Mouse (Mus musculus) heart, embryonic 15.5 days (tissue): ENCODE data around the gene Adgrb3. TPM values are rescaled to one million over a fixed set of nuclear protein-coding genes. Genes with fewer than 3 reads are reported as not detected.

Experiments used
- ATAC-seq: fragments of 200-750 bp; cut with Nextera tagmentation; replicated peaks from 2 replicates; pipeline ENCODE4 v1.8.0; 2017; ENCODE audit warnings: low read depth, moderate TSS enrichment; ENCODE audit not compliant: insufficient number of reproducible peaks, insufficient read depth, low FRiP score
- H3K27ac ChIP-seq: fragments of 300-500 bp; sonication (generic); 2 replicates; pipeline ENCODE4 v1.5.1; 2015; ENCODE audit warnings: mild to moderate bottlenecking, inconsistent platforms
- H3K27me3 ChIP-seq: fragments of 300-500 bp; sonication (generic); 2 replicates; pipeline ENCODE4 v1.6.1; 2015; ENCODE audit warnings: inconsistent platforms
- H3K36me3 ChIP-seq: fragments of 300-500 bp; sonication (generic); 2 replicates; pipeline ENCODE4 v1.6.1; 2015; ENCODE audit warnings: mild to moderate bottlenecking, inconsistent platforms
- H3K4me1 ChIP-seq: fragments of 300-500 bp; sonication (generic); replicated peaks from 2 replicates; pipeline ENCODE4 v1.6.1; 2015; ENCODE audit warnings: inconsistent platforms
- H3K4me2 ChIP-seq: fragments of 300-500 bp; sonication (generic); 2 replicates; pipeline ENCODE4 v1.6.1; 2015; ENCODE audit warnings: inconsistent platforms, mild to moderate bottlenecking, moderate library complexity
- H3K4me3 ChIP-seq: fragments of 300-500 bp; sonication (generic); 2 replicates; pipeline ENCODE4 v1.5.1; 2015; ENCODE audit warnings: mild to moderate bottlenecking, inconsistent platforms
- H3K9ac ChIP-seq: fragments of 300-500 bp; sonication (generic); 2 replicates; pipeline ENCODE4 v1.6.1; 2015; ENCODE audit warnings: mild to moderate bottlenecking, inconsistent platforms
- H3K9me3 ChIP-seq: fragments of 300-500 bp; sonication (generic); replicated peaks from 2 replicates; pipeline ENCODE4 v1.6.1; 2016; ENCODE audit warnings: inconsistent platforms
- WGBS: fragments of 180-500 bp; shearing (Covaris S2); methylation state at CpG from one replicate; pipeline ENCODE4 v1.1.7; 2015; ENCODE audit warnings: mixed read lengths; 5-methylcytosine and 5-hydroxymethylcytosine counted together
- polyA plus RNA-seq: library from polyadenylated mRNA; unstranded; fragments of >200 nt; fragmentation: Nextera tagmentation; extraction: Ambion mirVana; gene quantifications from 2 replicates; pipeline ENCODE4 v1.2.1, GENCODE M21; 2015

Adgrb3 gene
- polyA plus RNA-seq, 1 experiment from 2014 or later, result 0.18 TPM

DNA sequence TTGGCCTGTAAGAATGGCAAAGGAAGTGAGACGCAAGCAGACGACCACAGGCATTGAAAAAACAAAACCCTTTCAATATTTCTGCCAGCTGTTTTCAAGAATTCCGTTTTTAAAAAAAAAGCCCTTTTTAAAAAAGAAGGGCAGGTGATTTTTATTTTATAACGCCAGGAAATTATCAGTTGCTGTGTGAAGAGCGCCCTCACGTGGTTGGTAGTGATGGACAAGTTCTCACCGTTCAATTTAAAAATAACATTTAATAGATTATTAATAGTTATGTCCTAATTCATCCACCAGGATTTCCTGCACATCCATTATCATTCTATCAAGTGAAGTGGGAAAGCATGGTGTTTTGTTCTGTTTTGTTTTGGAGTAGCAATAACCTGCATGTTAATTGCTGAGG, 2.7 kb downstream of the Adgrb3 start:
- 12% methylated on average over 7 of the region's 7 CpGs for WGBS
- no peaks in the 10 kb centered on the region for H3K36me3 ChIP-seq
- ATAC-seq, result no peak

GRCm38 (mm10) chr1:25824626-25825025, 4.9 kb downstream of the Adgrb3 start:
- H3K4me2 ChIP-seq, result no peak overlapping the region
- no peak overlapping the region for H3K27ac ChIP-seq
- H3K27me3 ChIP-seq, result peaks cover 23% of the 10 kb centered on the region
- no peaks in the 10 kb centered on the region for H3K9me3 ChIP-seq
- no peak for ATAC-seq
- H3K4me1 ChIP-seq, result no peaks in the 10 kb centered on the region; the same call in none of the 2 replicates
- H3K36me3 ChIP-seq, result no peaks in the 10 kb centered on the region
- H3K9ac ChIP-seq, result no peak overlapping the region
- WGBS, result 34% methylated on average over 4 of the region's 4 CpGs
- H3K4me3 ChIP-seq, result no peak overlapping the region

More for the DNA sequence above, 2.7 kb downstream of the Adgrb3 start:
- Histone ChIP-seq H3K4me2 (no peak overlapping the region), H3K27me3 (peaks cover 43% of the 10 kb centered on the region), H3K4me1 (no peaks in the 10 kb centered on the region; the same call in none of the 2 replicates), H3K27ac (no peak overlapping the region), H3K9ac (no peak overlapping the region), H3K4me3 (no peak overlapping the region), H3K9me3 (no peaks in the 10 kb centered on the region)

DNA sequence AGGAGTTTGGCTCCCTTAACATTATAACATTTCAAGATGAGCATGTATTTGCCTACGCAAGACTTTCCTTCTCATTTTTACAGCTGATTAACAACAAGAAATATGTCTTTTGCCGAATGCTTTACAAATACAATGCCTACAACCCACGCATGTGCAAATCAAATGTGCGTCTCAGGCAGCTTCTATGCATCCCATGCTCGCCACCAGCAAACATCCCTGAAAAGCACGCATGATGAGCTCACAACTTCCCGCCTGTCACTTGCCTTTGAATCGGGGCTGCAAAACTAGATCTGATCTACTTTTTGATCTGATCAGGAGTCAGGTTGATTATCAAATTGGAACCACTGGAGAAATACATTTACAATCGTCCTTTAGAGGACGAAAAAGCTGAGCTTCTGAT, 5.5 kb downstream of the Adgrb3 start:
- Histone ChIP-seq H3K4me1 (no peaks in the 10 kb centered on the region; the same call in 1 of the 2 replicates), H3K4me2 (no peak overlapping the region), H3K27me3 (peaks cover 17% of the 10 kb centered on the region), H3K9ac (no peak overlapping the region), H3K27ac (no peak overlapping the region), H3K36me3 (no peaks in the 10 kb centered on the region), H3K4me3 (no peak overlapping the region), H3K9me3 (no peaks in the 10 kb centered on the region)
- ATAC-seq, result no peak
- whole genome bisulfite sequencing, result 71% methylated on average over 10 of the region's 10 CpGs

GRCm38 (mm10) chr1:25815491-25815890, 14.0 kb downstream of the Adgrb3 start:
- Histone ChIP-seq H3K9ac (no peak overlapping the region), H3K9me3 (no peaks in the 10 kb centered on the region), H3K4me1 (no peaks in the 10 kb centered on the region), H3K4me2 (no peak overlapping the region), H3K27me3 (no peaks in the 10 kb centered on the region), H3K27ac (no peak overlapping the region), H3K4me3 (no peak overlapping the region), H3K36me3 (no peaks in the 10 kb centered on the region)
- ATAC-seq, result no peak
- 71% methylated on average over 1 of the region's 1 CpGs for WGBS

DNA sequence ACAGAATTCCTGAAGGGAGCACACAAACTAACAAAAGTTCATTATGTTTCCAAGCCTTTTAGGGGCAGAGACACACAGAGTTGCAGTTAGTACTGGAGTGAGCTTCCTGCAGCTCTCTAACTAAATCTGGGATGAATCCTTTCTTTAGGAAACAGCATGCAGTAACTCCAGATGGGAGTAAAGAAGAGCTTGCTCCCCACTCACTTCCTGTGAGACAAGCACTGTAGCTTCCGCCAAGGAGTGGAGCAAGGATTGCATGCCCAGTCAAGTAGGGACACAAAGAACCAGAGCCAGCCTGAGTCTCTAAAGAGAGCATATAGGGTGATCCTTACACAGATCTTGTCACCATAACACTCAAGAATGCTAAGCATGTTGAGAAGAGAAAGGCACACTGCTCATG, 50.7 kb downstream of the Adgrb3 start:
- H3K4me3 ChIP-seq, result no peak overlapping the region
- no peak overlapping the region for H3K9ac ChIP-seq
- no peaks in the 10 kb centered on the region for H3K9me3 ChIP-seq
- H3K36me3 ChIP-seq, result no peaks in the 10 kb centered on the region
- WGBS, result 68% methylated on average over 1 of the region's 1 CpGs
- no peak for ATAC-seq
- no peaks in the 10 kb centered on the region for H3K4me1 ChIP-seq
- H3K27ac ChIP-seq, result no peak overlapping the region
- no peaks in the 10 kb centered on the region for H3K27me3 ChIP-seq
- no peak overlapping the region for H3K4me2 ChIP-seq

DNA sequence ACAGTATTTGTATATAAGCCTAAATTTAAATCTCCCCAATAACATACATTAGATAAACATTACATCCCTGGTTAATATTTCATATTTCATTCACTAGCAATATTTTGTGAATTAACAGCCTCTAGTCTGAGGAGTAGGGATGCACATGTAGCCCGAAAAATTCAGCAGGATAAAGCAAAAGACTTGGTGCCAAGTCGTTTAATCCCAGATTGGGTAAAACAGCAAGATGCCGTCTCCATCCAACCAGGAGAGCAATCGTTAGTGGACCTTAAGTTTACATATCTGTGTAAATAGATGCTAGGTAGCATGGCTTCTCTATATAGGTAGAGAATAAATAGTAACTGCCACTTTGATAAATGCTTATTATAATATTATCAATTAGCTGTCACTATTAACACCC, 52.0 kb downstream of the Adgrb3 start:
- H3K36me3 ChIP-seq, result no peaks in the 10 kb centered on the region
- H3K27me3 ChIP-seq, result no peaks in the 10 kb centered on the region
- no peaks in the 10 kb centered on the region for H3K9me3 ChIP-seq
- H3K9ac ChIP-seq, result no peak overlapping the region
- no peaks in the 10 kb centered on the region for H3K4me1 ChIP-seq
- ATAC-seq, result no peak
- no peak overlapping the region for H3K4me2 ChIP-seq
- no peak overlapping the region for H3K27ac ChIP-seq
- WGBS, result 88% methylated on average over 4 of the region's 4 CpGs
- no peak overlapping the region for H3K4me3 ChIP-seq

- no peak overlapping the region for H3K27ac ChIP-seq
- no peak overlapping the region for H3K9ac ChIP-seq
- no peak overlapping the region for H3K4me3 ChIP-seq
- ATAC-seq, result no peak
- no peaks in the 10 kb centered on the region for H3K36me3 ChIP-seq
- H3K4me1 ChIP-seq, result no peaks in the 10 kb centered on the region
- H3K4me2 ChIP-seq, result no peak overlapping the region
- H3K9me3 ChIP-seq, result no peaks in the 10 kb centered on the region
- H3K27me3 ChIP-seq, result no peaks in the 10 kb centered on the region
- WGBS, result 67% methylated on average over 3 of the region's 3 CpGs
Measured at GRCm38 (mm10) chr1:25775440-25776130, 53.9 kb downstream of the Adgrb3 start.

DNA sequence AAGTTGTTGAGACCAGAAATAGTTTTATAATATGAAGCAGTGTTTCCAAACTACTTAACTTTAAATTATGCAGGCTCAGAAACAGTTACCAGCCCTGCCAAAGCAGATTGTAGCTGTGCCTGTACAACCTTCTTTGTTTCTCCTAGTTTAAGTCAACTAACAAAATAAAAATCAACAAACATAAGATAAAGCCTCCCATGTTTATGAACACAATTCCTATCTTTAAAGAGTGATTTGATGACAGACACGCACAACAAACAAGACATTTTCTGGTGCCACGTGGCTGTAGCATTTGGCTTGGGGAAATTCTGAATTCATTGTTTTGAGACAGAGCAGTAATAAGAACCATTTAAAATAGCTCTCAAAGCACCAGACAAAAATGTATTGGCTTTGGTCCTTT, 60.5 kb downstream of the Adgrb3 start:
- no peaks in the 10 kb centered on the region for H3K4me1 ChIP-seq
- WGBS, result 71% methylated on average over 2 of the region's 2 CpGs
- no peaks in the 10 kb centered on the region for H3K36me3 ChIP-seq
- no peak for ATAC-seq
- no peak overlapping the region for H3K9ac ChIP-seq
- no peaks in the 10 kb centered on the region for H3K27me3 ChIP-seq
- no peak overlapping the region for H3K4me3 ChIP-seq
- no peak overlapping the region for H3K27ac ChIP-seq
- H3K4me2 ChIP-seq, result no peak overlapping the region
- H3K9me3 ChIP-seq, result no peaks in the 10 kb centered on the region

- H3K27me3 ChIP-seq, result no peaks in the 10 kb centered on the region
- no peak overlapping the region for H3K27ac ChIP-seq
- H3K4me1 ChIP-seq, result no peaks in the 10 kb centered on the region
- H3K36me3 ChIP-seq, result no peaks in the 10 kb centered on the region
- no peak for ATAC-seq
- no peak overlapping the region for H3K9ac ChIP-seq
- H3K4me3 ChIP-seq, result no peak overlapping the region
- H3K4me2 ChIP-seq, result no peak overlapping the region
- H3K9me3 ChIP-seq, result no peaks in the 10 kb centered on the region
Measured at GRCm38 (mm10) chr1:25755265-25755664, 74.2 kb downstream of the Adgrb3 start.

GRCm38 (mm10) chr1:25754528-25754927, 75.0 kb downstream of the Adgrb3 start:
- no peaks in the 10 kb centered on the region for H3K36me3 ChIP-seq
- no peak for ATAC-seq
- WGBS, result 69% methylated on average over 4 of the region's 4 CpGs
- no peaks in the 10 kb centered on the region for H3K4me1 ChIP-seq
- no peak overlapping the region for H3K9ac ChIP-seq
- H3K27ac ChIP-seq, result no peak overlapping the region
- H3K4me2 ChIP-seq, result no peak overlapping the region
- H3K27me3 ChIP-seq, result no peaks in the 10 kb centered on the region
- no peaks in the 10 kb centered on the region for H3K9me3 ChIP-seq
- H3K4me3 ChIP-seq, result no peak overlapping the region

DNA sequence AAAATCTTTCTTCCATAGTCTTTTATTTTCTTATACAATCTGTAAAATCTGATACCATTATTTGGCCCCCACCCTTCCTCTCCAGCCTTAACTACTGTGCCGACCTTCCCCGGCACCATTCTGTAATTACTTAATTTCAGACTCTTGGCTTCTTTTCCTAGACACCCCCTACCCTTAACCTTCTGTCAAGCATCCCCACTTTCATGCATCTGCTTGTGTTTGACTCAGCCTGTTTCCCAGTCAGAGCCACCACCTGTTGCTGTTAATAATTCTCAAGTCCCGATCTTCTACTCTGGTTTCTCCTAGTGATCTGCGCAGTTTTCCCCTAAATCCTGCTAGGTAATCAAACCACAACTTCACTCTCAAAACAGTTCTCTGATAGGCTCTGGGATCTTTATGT, 83.9 kb downstream of the Adgrb3 start:
- no peaks in the 10 kb centered on the region for H3K36me3 ChIP-seq
- no peak overlapping the region for H3K4me3 ChIP-seq
- no peak overlapping the region for H3K4me2 ChIP-seq
- no peak for ATAC-seq
- H3K9me3 ChIP-seq, result no peaks in the 10 kb centered on the region
- no peak overlapping the region for H3K9ac ChIP-seq
- 80% methylated on average over 4 of the region's 4 CpGs for WGBS
- H3K27ac ChIP-seq, result no peak overlapping the region
- no peaks in the 10 kb centered on the region for H3K27me3 ChIP-seq
- no peaks in the 10 kb centered on the region for H3K4me1 ChIP-seq

- Histone ChIP-seq H3K9me3 (no peaks in the 10 kb centered on the region), H3K36me3 (no peaks in the 10 kb centered on the region), H3K27ac (no peak overlapping the region), H3K4me1 (no peaks in the 10 kb centered on the region), H3K4me3 (no peak overlapping the region), H3K4me2 (no peak overlapping the region), H3K27me3 (no peaks in the 10 kb centered on the region), H3K9ac (no peak overlapping the region)
- 78% methylated on average over 6 of the region's 6 CpGs for WGBS
- no peak for ATAC-seq
Measured at GRCm38 (mm10) chr1:25744736-25745135, 84.8 kb downstream of the Adgrb3 start.
